Mouse (Mus musculus) stomach, embryonic 14.5 days (tissue): ENCODE measurements around the gene Vtcn1. TPM values are rescaled to one million over a fixed set of nuclear protein-coding genes. Genes with fewer than 3 reads are reported as not detected.

ENCODE experiments used
- ATAC-seq: fragments of 200-750 bp; cut with Nextera tagmentation; 2 replicates; pipeline ENCODE4 v1.8.0; 2017; ENCODE audit warnings: low read depth, moderate TSS enrichment; ENCODE audit not compliant: insufficient number of reproducible peaks, insufficient read depth, low FRiP score
- H3K27ac ChIP-seq: fragments of 300-500 bp; sonication (generic); 2 replicates; pipeline ENCODE4 v1.5.1; 2014; ENCODE audit warnings: mild to moderate bottlenecking, low read length, moderate library complexity, mixed read lengths
- H3K27me3 ChIP-seq: fragments of 300-500 bp; sonication (generic); 2 replicates; pipeline ENCODE4 v1.6.1; 2014; ENCODE audit warnings: low read length, control low read depth, mixed read lengths; ENCODE audit not compliant: control insufficient read depth, insufficient read depth
- H3K36me3 ChIP-seq: fragments of 300-500 bp; sonication (generic); 2 replicates; pipeline ENCODE4 v1.6.1; 2014; ENCODE audit warnings: mild to moderate bottlenecking, control low read depth, low read length, moderate library complexity, mixed read lengths; ENCODE audit not compliant: control insufficient read depth, insufficient read depth
- H3K4me1 ChIP-seq: fragments of 300-500 bp; sonication (generic); 2 replicates; pipeline ENCODE4 v1.6.1; 2014; ENCODE audit warnings: low read length, control low read depth, mixed read lengths; ENCODE audit not compliant: control insufficient read depth, insufficient read depth
- H3K4me2 ChIP-seq: fragments of 300-500 bp; sonication (generic); replicated peaks from 2 replicates; pipeline ENCODE4 v1.6.1; 2014; ENCODE audit warnings: low read depth, low read length, control low read depth
- H3K4me3 ChIP-seq: fragments of 300-500 bp; sonication (generic); 2 replicates; pipeline ENCODE4 v1.5.1; 2014; ENCODE audit warnings: low read depth, low read length, control low read depth
- H3K9ac ChIP-seq: fragments of 300-500 bp; sonication (generic); replicated peaks from 2 replicates; pipeline ENCODE4 v1.6.1; 2014; ENCODE audit warnings: low read depth, mild to moderate bottlenecking, control low read depth, low read length, moderate library complexity, mixed read lengths
- H3K9me3 ChIP-seq: fragments of 300-500 bp; sonication (generic); 2 replicates; pipeline ENCODE4 v1.6.1; 2016; ENCODE audit warnings: low read depth, low read length, control low read depth; ENCODE audit not compliant: control insufficient read depth
- WGBS: fragments of 180-500 bp; shearing (Covaris S2); extraction: QIAGEN DNeasy Blood & Tissue Kit; methylation state at CpG from one replicate; pipeline ENCODE4 v1.1.7; 2014; 5-methylcytosine and 5-hydroxymethylcytosine counted together
- polyA plus RNA-seq: library from polyadenylated mRNA; unstranded; fragments of >200 nt; fragmentation: Nextera tagmentation; extraction: Ambion mirVana; gene quantifications from 2 replicates; pipeline ENCODE4 v1.2.1, GENCODE M21; 2014

Gene Vtcn1
- polyA plus RNA-seq, 1 experiment from 2014 or later: 2.0 TPM

GRCm38 (mm10) chr3:100932077-100932944 lies 107.1 kb downstream of the Vtcn1 start:
- Histone ChIP-seq H3K9ac (no peak overlapping the region), H3K4me2 (no peak overlapping the region), H3K4me1 (no peaks in the 10 kb centered on the region), H3K27me3 (no peaks in the 10 kb centered on the region), H3K36me3 (peaks cover 34% of the 10 kb centered on the region), H3K27ac (no peak overlapping the region), H3K4me3 (no peak overlapping the region), H3K9me3 (no peaks in the 10 kb centered on the region)
- 72% methylated on average over 11 of the region's 11 CpGs for WGBS
- ATAC-seq: no peak

GRCm38 (mm10) chr3:100935521-100935920 lies 110.3 kb downstream of the Vtcn1 start:
- Histone ChIP-seq H3K27ac (no peak overlapping the region), H3K9me3 (no peaks in the 10 kb centered on the region), H3K9ac (no peak overlapping the region), H3K36me3 (peaks cover 43% of the 10 kb centered on the region), H3K4me1 (no peaks in the 10 kb centered on the region), H3K4me3 (no peak overlapping the region), H3K4me2 (no peak overlapping the region), H3K27me3 (no peaks in the 10 kb centered on the region)
- WGBS: 89% methylated on average over 6 of the region's 6 CpGs
- ATAC-seq: no peak

GRCm38 (mm10) chr3:100936201-100936600 lies 110.9 kb downstream of the Vtcn1 start:
- Histone ChIP-seq H3K9me3 (no peaks in the 10 kb centered on the region), H3K36me3 (peaks cover 44% of the 10 kb centered on the region), H3K4me3 (no peak overlapping the region), H3K27me3 (no peaks in the 10 kb centered on the region), H3K9ac (no peak overlapping the region), H3K4me1 (no peaks in the 10 kb centered on the region), H3K4me2 (no peak overlapping the region), H3K27ac (no peak overlapping the region)
- 95% methylated on average over 6 of the region's 6 CpGs for WGBS
- no peak for ATAC-seq

GRCm38 (mm10) chr3:100938211-100938610 lies 113.0 kb downstream of the Vtcn1 start:
- no peak for ATAC-seq
- Histone ChIP-seq H3K4me2 (no peak overlapping the region), H3K9me3 (no peaks in the 10 kb centered on the region), H3K9ac (no peak overlapping the region), H3K36me3 (peaks cover 30% of the 10 kb centered on the region; the same call in 1 of the 2 replicates), H3K4me3 (no peak overlapping the region), H3K27ac (no peak overlapping the region), H3K4me1 (no peaks in the 10 kb centered on the region), H3K27me3 (no peaks in the 10 kb centered on the region)
- WGBS: 91% methylated on average over 4 of the region's 4 CpGs

- Histone ChIP-seq H3K9me3 (no peaks in the 10 kb centered on the region), H3K27me3 (no peaks in the 10 kb centered on the region), H3K4me1 (no peaks in the 10 kb centered on the region), H3K4me3 (no peak overlapping the region), H3K36me3 (peaks cover 29% of the 10 kb centered on the region), H3K27ac (no peak overlapping the region), H3K4me2 (no peak overlapping the region), H3K9ac (no peak overlapping the region)
- WGBS: 89% methylated on average over 4 of the region's 4 CpGs
- ATAC-seq: no peak
These were observed 115.3 kb downstream of the Vtcn1 start for GRCm38 (mm10) chr3:100940496-100941037.

Other genes with a start within 250 kb of the Vtcn1 start
- 77.2 and 96.4 TPM in 2 replicates for gene Man1a2, start 140.0 kb upstream of the Vtcn1 start, polyA plus RNA-seq
- gene Trim45, start 96.7 kb downstream of the Vtcn1 start, polyA plus RNA-seq: 4.5 and 5.0 TPM in 2 replicates
- 16.5 and 18.1 TPM in 2 replicates for gene Ttf2, start 144.2 kb downstream of the Vtcn1 start, polyA plus RNA-seq
- 0.20 TPM in 1 of 2 replicates, not detected in the other for gene Cd101, start 204.1 kb downstream of the Vtcn1 start, polyA plus RNA-seq